ENCODE assay signal across 12 mouse cellular contexts in genomic region chr3:41498791-41499190, GRCm38 (mm10). TPM values are rescaled to one million over a fixed set of nuclear protein-coding genes. Genes with fewer than 3 reads are reported as not detected.
DNase-seq lines count a peak whose midpoint lies in the region; TF ChIP-seq lines count a peak whose summit lies in the region.
"Had no signal": no experiment of that assay in that cellular context is flagged by ENCODE, and none has a peak within 500 bp of the region (broad histone marks: within the 10 kb centered on the region; RNA-seq: fewer than 3 reads in every experiment).

No protein-coding gene starts in this region.

- H3K27me3 ChIP-seq in C2C12 (ENCODE audit: control insufficient read depth, insufficient read depth, insufficient read length): no peaks in the 10 kb centered on the region
- H3K27me3 ChIP-seq: heart, embryonic 13.5 days; midbrain, embryonic 15.5 days had no signal

- no peaks in the 10 kb centered on the region for H3K79me2 ChIP-seq in C2C12 (ENCODE audit: control insufficient read depth, insufficient read depth)

- no peak overlapping the region for H3ac ChIP-seq in C2C12 (ENCODE audit: control insufficient read depth, insufficient read length, low read depth)

- intact Hi-C loops in heart, postnatal 14 days (cut with DNase I): no loop called here

- H3K36me3 ChIP-seq in C2C12 (ENCODE audit: control insufficient read depth, insufficient read depth): no peaks in the 10 kb centered on the region
- H3K36me3 ChIP-seq: heart, embryonic 13.5 days; midbrain, embryonic 15.5 days had no signal

- H3K79me3 ChIP-seq in C2C12 (ENCODE audit: low read depth): no peaks in the 10 kb centered on the region

- no peak for TF ChIP-seq CTCF in C2C12 (IDR thresholded peaks at IDR 0.05; ENCODE audit: control insufficient read depth, insufficient read depth, insufficient read length)

- peak; percentile 53 for DNase-seq in gastrocnemius, adult 18-20 months (ENCODE audit: low spot score)
- no peak for DNase-seq in gastrocnemius, postnatal 4 days (ENCODE audit: low spot score in 2 of 2)
- peak; percentile 31 to 49 for DNase-seq in heart, postnatal 14 days
- DNase-seq in lung, postnatal 10 days: peak; percentile 50
- no peak for DNase-seq in thymus, postnatal 25 days
- no peak for DNase-seq in right cerebral cortex, postnatal 10 days (ENCODE audit: low spot score in 2 of 2)
- no peak for DNase-seq in ovary, postnatal 10 days (ENCODE audit: low spot score)
- DNase-seq: cerebellum, adult 2 months had no signal

- no peak overlapping the region for H3K4me3 ChIP-seq in C2C12 (ENCODE audit: insufficient read depth, poor library complexity, severe bottlenecking)
- H3K4me3 ChIP-seq: erythroblast, embryonic 14.5 days; heart, embryonic 13.5 days; midbrain, embryonic 15.5 days had no signal

TF ChIP-seq in C2C12, 6 proteins besides CTCF, POLR2A, EP300 and RAD21:
- TF ChIP-seq FOSL1 (IDR thresholded peaks at IDR 0.05; ENCODE audit: insufficient read depth, low read length, poor library complexity, severe bottlenecking) (no peak), MYOD1 (IDR thresholded peaks at IDR 0.05; ENCODE audit: control insufficient read depth, insufficient read length, low read depth) (peak; percentile 70), MAX (IDR thresholded peaks at IDR 0.05) (no peak), MYOG (IDR thresholded peaks at IDR 0.05; ENCODE audit: control insufficient read depth, extremely low read depth, insufficient read length) (no peak), USF1 (IDR thresholded peaks at IDR 0.05; ENCODE audit: low read depth) (no peak), CEBPB (IDR thresholded peaks at IDR 0.05; ENCODE audit: low read depth) (peak; percentile 50)

RNA-seq across cellular contexts. Expression of gene Jade1, which starts 56.7 kb away (rescaled TPM):
- total RNA-seq in gastrocnemius, adult 18-20 months (2021): 10 to 100 TPM; 17.7 to 19.4 TPM
- total RNA-seq in gastrocnemius, postnatal 4 days (2021): 10 to 100 TPM; 36.6 to 37.3 TPM
- polyA plus RNA-seq in C2C12 (2012; fragmentation: generic; extraction: Trizol): 25.1 TPM
- total RNA-seq in heart, postnatal 14 days (2021): 10 to 100 TPM; 28.1 to 28.6 TPM

Comparison
In these comparisons a context has a peak if more than half of its experiments do, and no peak if none do; other contexts are left out.
1. DNase-seq: peak in gastrocnemius, adult 18-20 months (single experiment), heart, postnatal 14 days (2 of 2) and lung, postnatal 10 days (single experiment); none in gastrocnemius, postnatal 4 days (0 of 2), thymus, postnatal 25 days (single experiment), right cerebral cortex, postnatal 10 days (0 of 2) and ovary, postnatal 10 days (single experiment).